Mouse (Mus musculus) fat pad, adult 2 months (tissue): ENCODE data around the gene Rsph6a.
A peak's percentile ranks its signal among the peaks of the same experiment; 100 is the strongest.

Source experiments
- DNase-seq: peaks from one replicate; pipeline ENCODE4 v3.0.0-alpha.2; 2011; ENCODE audit warnings: low read depth, low spot score; ENCODE audit errors: extremely low read depth

The Rsph6a gene

GRCm38 (mm10) chr7:19054047-19054776 is at the start of gene Rsph6a:
Rsph6a (plus strand) TSS chr7:19054690.
- DNase-seq: no peak

GRCm38 (mm10) chr7:19005417-19006121 is 48.9 kb upstream of the Rsph6a start:
- no peak for DNase-seq

GRCm38 (mm10) chr7:19006476-19006875 is 48.0 kb upstream of the Rsph6a start:
- peak; percentile 33 for DNase-seq

DNA sequence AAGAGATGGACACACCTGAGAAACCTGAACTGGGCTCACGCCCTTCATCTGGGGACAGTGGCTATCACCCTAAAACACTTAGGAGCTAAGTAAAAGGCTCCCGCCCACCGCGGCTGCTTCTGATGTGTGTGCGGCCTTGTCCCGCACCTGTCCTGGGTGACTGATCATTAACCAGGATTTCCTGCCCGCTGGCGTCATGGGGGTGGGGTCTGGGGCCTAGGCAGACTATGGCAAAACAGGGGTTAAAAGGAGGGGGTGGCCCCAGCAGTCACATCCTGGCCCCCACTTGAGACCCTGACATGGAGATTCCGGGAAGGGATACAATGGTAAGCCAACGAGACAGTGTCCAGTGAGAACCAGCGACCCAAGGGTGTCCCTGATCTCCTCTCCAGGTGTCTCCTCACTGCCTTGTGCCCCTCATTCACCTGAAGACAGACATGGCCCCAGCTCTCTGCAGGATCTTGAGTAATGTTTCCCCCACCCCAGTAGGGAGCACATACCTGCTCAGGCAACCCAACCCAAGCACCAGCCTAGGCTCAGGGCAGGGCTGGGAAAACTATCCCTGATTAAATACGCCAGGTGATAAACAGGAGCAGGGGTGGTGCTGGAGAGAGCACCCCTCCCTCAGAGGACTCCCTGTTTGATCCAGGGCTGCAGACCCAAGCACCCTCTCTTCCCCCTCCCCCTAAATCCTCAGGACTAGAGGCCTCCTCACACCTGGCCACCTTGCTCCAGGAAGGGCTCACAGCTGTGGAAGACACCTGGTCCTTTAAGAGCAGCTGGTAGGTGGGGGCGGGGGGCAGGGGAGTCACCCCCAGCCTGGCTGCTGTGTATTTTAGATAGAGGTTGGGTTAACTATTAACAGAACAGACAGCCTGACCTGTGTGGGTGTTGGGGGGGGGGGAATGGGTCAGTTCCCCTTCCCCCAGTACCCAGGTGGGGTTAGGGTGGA is 47.2 kb upstream of the Rsph6a start:
- DNase-seq: no peak

- no peak for DNase-seq
Measured at GRCm38 (mm10) chr7:19010581-19010980, 43.9 kb upstream of the Rsph6a start.

DNA sequence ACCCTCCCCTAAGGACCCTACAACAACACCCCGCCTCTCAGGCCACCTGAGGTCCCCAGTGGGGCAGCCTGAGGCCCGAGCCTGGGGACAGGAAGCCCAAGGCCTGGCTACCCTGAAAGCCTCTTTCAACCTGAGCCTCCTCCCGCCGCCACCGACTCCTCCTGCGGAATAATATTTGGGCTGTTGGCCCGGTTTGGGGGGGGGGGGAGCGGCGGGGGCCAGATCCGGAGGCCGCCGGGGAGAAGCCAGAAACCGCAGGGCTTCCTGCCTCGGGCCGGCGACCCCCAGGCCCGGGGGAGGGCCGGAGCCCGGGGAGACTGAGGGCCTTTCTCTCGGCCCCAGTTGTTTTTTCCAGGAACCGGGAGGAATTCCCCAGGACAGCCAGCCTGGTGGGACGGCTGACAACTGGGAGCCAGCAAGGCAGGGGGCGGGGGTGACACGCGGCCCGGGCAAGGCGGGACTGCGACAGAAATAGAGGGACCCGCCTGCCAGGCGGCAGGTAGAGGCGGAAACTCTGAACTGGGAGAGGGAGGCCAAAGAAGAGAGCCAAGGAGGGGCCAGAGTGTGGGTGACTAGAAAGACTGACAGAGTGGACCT is 42.4 kb upstream of the Rsph6a start:
- no peak for DNase-seq

DNA sequence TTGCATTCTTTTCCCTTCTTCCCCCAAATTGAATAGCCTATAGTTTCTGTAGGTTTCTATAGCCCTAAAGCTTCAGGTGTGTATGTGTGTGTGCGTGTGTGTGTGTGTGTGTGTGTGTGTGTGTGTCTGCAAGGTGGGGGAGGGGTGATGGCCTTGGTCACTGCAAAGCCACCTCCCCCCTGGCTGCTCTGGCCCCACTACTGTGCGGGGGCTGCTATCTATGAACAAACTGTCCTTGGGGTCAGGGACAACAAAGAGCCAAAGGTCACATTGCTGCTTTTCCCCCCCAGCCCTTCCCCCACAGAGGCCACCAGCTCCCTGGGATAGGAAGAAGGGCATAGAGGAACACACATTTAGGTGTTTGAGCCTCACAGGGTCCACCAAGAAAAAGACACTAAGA is 41.6 kb upstream of the Rsph6a start:
- no peak for DNase-seq

- no peak for DNase-seq
Measured at GRCm38 (mm10) chr7:19014452-19014851, 40.0 kb upstream of the Rsph6a start.

DNA sequence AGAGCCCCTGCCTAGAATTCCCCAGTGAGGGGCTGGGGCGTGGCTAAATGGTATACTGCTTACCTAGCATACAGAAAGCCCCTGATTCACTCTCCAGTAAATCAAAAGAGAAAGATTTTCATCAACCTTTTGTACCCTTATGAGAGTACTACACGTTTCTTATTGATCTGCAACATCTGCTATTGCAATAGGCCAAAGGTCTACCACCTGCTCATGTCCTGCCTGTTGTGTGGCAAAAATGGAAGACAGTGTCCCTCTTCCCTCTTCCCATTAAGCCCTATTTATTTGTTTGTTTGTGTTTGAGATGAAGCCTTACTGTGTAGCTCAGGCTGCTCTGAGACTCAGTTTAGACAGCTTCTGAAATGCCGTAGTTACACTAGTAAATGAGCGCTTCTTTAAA is 38.4 kb upstream of the Rsph6a start:
- DNase-seq: no peak

DNA sequence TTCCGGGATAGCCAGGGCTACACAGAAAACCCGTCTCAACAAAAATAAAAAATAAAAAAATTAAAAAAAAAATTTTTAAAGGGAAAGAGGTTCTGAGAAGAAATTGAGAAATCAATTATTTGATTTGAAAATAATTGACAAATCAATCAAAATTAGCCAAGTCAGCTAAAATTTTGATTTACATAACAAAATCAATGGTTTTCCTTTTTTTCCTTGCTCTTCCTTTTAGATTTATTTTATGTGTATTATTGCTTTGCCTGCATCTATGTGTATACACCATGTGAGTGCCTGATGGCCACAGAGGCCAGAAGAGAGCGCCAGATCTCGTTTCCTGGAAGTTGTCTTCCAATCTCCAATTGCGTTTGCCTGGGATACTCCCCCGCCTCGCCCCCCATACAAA is 36.6 kb upstream of the Rsph6a start:
- DNase-seq: no peak

- DNase-seq: no peak
Measured at GRCm38 (mm10) chr7:19021048-19021447, 33.4 kb upstream of the Rsph6a start.

DNA sequence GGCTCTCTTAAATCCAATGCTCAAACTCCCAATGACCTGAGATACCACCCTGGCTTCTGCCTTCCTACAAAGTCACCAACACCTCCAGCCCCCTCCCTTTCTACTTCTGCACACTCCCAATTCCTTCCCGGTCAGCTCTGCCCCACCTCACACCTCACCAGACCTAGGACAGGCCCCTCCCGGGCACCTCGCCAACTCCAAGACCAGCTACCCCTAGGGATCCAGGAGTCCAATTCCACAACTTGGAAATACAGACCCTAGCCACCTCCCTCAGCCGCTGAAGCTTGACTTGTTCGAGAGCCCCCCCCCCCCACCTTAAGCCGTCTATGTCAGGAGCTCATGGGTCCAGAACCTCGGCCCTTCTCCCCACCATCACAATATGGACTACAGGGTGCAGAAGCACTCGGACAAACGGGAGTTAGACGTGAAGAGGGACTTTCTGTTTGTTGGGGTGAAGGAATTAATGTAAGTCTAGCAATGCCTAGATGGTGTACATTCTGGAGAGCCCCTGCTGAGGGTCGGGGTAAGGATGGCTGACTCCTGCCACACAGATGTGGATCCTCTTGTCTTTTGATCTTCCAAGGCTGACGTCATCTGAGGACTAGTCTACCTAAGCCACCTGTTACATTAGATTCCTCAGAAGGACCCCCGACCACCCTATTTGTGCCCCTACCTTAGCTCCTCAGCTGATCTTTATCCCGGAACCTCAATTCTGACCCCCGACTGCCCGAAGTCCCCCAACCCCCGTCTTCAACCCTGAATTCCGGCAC is 32.1 kb upstream of the Rsph6a start:
- DNase-seq: no peak

DNA sequence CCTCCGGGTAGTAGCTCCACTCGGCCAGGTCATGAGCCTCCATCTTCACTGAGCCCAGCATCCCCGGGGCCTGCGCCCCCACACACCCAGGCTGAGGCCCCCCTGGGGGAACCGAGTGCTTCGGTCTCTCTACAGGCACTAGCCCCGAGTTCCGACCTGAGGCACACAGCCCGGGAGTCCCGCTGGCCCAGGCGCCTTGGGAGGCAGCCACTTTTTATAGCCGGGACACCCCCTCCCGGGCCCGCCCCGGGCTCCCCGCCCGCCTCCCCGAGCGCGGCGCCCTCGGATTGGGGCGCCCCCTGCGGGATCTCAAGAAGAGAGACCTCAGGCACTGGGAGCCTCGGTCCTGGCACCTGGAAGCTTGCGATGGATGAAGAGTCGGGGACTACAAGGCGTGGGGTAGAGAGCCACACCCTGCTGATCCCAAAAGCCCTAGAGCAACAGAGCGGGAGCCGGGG is 31.1 kb upstream of the Rsph6a start, which contains the start of gene Foxa3:
Gene Foxa3, minus strand, starts transcription at position 182 of the 458 bp plus-strand sequence.
- DNase-seq: no peak

GRCm38 (mm10) chr7:19024096-19024506 is 30.4 kb upstream of the Rsph6a start, which contains the start of gene Sympk:
Sympk (plus strand) TSS chr7:19024377.
- no peak for DNase-seq

GRCm38 (mm10) chr7:19024581-19025255 is 29.8 kb upstream of the Rsph6a start:
- DNase-seq: no peak

DNA sequence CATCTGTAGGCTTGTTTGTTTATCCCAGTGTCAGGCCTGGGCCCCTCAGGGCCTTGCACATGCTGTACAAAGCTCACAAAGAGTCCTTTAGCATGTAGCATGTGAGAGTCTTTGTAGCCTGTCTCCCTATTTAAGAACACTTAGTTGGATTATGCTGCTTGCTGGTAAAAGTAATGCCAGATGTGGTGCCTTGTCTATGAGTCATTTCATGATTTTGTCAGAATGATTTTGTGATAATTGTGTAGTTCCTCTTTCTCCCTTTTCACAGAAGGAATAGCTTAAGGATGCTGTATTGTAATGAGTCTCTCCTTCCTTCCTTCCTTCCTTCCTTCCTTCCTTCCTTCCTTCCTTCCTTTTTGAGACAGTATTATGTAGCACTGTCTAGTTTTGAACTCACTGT is 26.4 kb upstream of the Rsph6a start:
- DNase-seq: no peak

- no peak for DNase-seq
Measured at GRCm38 (mm10) chr7:19029084-19029653, 25.3 kb upstream of the Rsph6a start.

GRCm38 (mm10) chr7:19031641-19032040 is 22.8 kb upstream of the Rsph6a start:
- DNase-seq: no peak

GRCm38 (mm10) chr7:19044616-19045015 is 9.9 kb upstream of the Rsph6a start:
- DNase-seq: no peak
